ENCODE assay signal across 26 mouse cellular contexts in the genomic region with DNA sequence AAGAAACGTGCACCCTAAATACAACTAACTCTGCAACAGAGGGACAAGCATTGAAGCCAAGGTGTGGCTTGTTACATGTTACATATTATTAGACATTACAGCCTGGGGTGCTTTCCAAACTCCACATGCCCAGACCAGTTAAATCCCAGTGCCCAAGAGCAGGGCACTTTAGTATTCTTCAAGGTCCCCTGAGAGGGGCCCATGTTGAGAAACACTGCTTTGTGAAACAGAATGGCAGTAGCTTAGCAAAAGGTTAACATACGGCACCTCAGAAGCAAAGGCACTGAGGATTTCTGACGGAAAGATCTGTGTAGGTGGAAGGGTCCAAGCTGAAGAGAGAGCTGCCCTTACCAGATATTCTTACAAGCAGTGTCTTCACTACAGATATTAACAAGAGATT.
A peak's percentile ranks its signal among the peaks of the same experiment; 100 is the strongest.
DNase-seq lines count a peak whose midpoint lies in the region; ATAC-seq lines count a peak whose summit lies in the region.
"Had no signal": no experiment of that assay in that cellular context is flagged by ENCODE, and none has a peak within 500 bp of the region (broad histone marks: within the 10 kb centered on the region; RNA-seq: fewer than 3 reads in every experiment).

No protein-coding gene starts in this region.

- H3K9ac ChIP-seq in forebrain, embryonic 14.5 days (ENCODE audit: low read length): no peak overlapping the region
- H3K9ac ChIP-seq in forebrain, embryonic 11.5 days (ENCODE audit: low read length): no peak overlapping the region
- H3K9ac ChIP-seq: forebrain, embryonic 15.5 days; heart, embryonic 13.5 days; hindbrain, embryonic 14.5 days had no signal

- ATAC-seq in cerebellum, adult (ENCODE audit: insufficient number of reproducible peaks, low FRiP score, low TSS enrichment): no peak
- no peak for ATAC-seq in forebrain, embryonic 14.5 days
- no peak for ATAC-seq in forebrain, embryonic 11.5 days (replicated peaks; ENCODE audit: low FRiP score)
- ATAC-seq: forebrain, embryonic 15.5 days; hindbrain, postnatal 0 days; inflammation-experienced regulatory T-cells, adult 6 months; intestine, embryonic 16.5 days had no signal

- no peak overlapping the region for H3K4me3 ChIP-seq in forebrain, embryonic 14.5 days (ENCODE audit: low read depth, low read length)
- H3K4me3 ChIP-seq in forebrain, embryonic 11.5 days (ENCODE audit: low read depth, low read length): no peak overlapping the region
- H3K4me3 ChIP-seq: forebrain, embryonic 15.5 days; heart, adult 2 months; heart, embryonic 10.5 days; heart, embryonic 13.5 days had no signal

- peaks cover 14% of the 10 kb centered on the region for H3K4me1 ChIP-seq in forebrain, embryonic 14.5 days (ENCODE audit: control insufficient read depth, insufficient read depth, low read length)
- H3K4me1 ChIP-seq in forebrain, embryonic 11.5 days (replicated peaks; ENCODE audit: control insufficient read depth, insufficient read depth, low read length): no peaks in the 10 kb centered on the region
- H3K4me1 ChIP-seq: heart, embryonic 10.5 days; heart, embryonic 13.5 days had no signal

- peak overlapping the region; percentile 14; the same call in 1 of the 2 replicates for H3K27ac ChIP-seq in forebrain, embryonic 14.5 days (ENCODE audit: low read depth, low read length)
- no peak overlapping the region for H3K27ac ChIP-seq in forebrain, embryonic 11.5 days (ENCODE audit: low read depth, low read length)
- H3K27ac ChIP-seq: forebrain, embryonic 15.5 days; heart, adult 2 months; heart, embryonic 10.5 days; heart, embryonic 13.5 days; hindbrain, embryonic 14.5 days; hindbrain, postnatal 0 days had no signal

- H3K27me3 ChIP-seq in forebrain, embryonic 14.5 days (replicated peaks; ENCODE audit: control insufficient read depth, insufficient read depth, low read length): no peaks in the 10 kb centered on the region
- H3K27me3 ChIP-seq in forebrain, embryonic 11.5 days (ENCODE audit: control insufficient read depth, insufficient read depth, low read length): no peaks in the 10 kb centered on the region
- H3K27me3 ChIP-seq: forebrain, embryonic 15.5 days; heart, embryonic 13.5 days had no signal

- no peaks in the 10 kb centered on the region for H3K36me3 ChIP-seq in forebrain, embryonic 14.5 days (ENCODE audit: control insufficient read depth, insufficient read depth, low read length)
- H3K36me3 ChIP-seq in forebrain, embryonic 11.5 days (ENCODE audit: control insufficient read depth, insufficient read depth, low read length): no peaks in the 10 kb centered on the region
- H3K36me3 ChIP-seq: forebrain, embryonic 15.5 days; heart, embryonic 10.5 days; heart, embryonic 13.5 days had no signal

- peak; percentile 54 for DNase-seq in adrenal gland, postnatal 10 days
- no peak for DNase-seq in adrenal gland, postnatal 36 days
- DNase-seq in cerebellum, adult 9-11 months: peak; percentile 37
- no peak for DNase-seq in forebrain, embryonic 14.5 days (ENCODE audit: low spot score)
- no peak for DNase-seq in forebrain, embryonic 11.5 days (ENCODE audit: low spot score)
- no peak for DNase-seq in right cerebral cortex, postnatal 25 days
- DNase-seq in gastrocnemius, adult 18-20 months (ENCODE audit: low spot score): no peak
- DNase-seq: adrenal gland, postnatal 25 days; cerebellum, adult 11 months; cerebellum, adult 9-10 months; cerebellum, postnatal 36 days; gastrocnemius, postnatal 10 days; gastrocnemius, postnatal 36 days; heart, adult 2 months; heart, postnatal 14 days; heart, postnatal 4 days; kidney, adult 18-20 months; kidney, adult 9 months had no signal

- 30% methylated on average over 3 of the region's 3 CpGs for WGBS in forebrain, embryonic 14.5 days
- WGBS in forebrain, embryonic 11.5 days: 57% methylated on average over 3 of the region's 3 CpGs

- H3K9me3 ChIP-seq in forebrain, embryonic 14.5 days (replicated peaks; ENCODE audit: control insufficient read depth, low read length): no peaks in the 10 kb centered on the region
- H3K9me3 ChIP-seq in forebrain, embryonic 11.5 days (ENCODE audit: control insufficient read depth, low read length): no peaks in the 10 kb centered on the region
- H3K9me3 ChIP-seq: forebrain, embryonic 15.5 days; heart, embryonic 10.5 days; heart, embryonic 13.5 days had no signal

- no peak overlapping the region for H3K4me2 ChIP-seq in forebrain, embryonic 14.5 days (ENCODE audit: low read length)
- H3K4me2 ChIP-seq in forebrain, embryonic 11.5 days (ENCODE audit: low read depth, low read length, severe bottlenecking): no peak overlapping the region
- H3K4me2 ChIP-seq: forebrain, embryonic 15.5 days; heart, embryonic 13.5 days; hindbrain, embryonic 14.5 days had no signal

Comparison
In these comparisons a context has a peak if more than half of its experiments do, and no peak if none do; other contexts are left out.
1. DNase-seq: peak in adrenal gland, postnatal 10 days (single experiment) and cerebellum, adult 9-11 months (single experiment); none in adrenal gland, postnatal 36 days (0 of 2), forebrain, embryonic 14.5 days (single experiment), forebrain, embryonic 11.5 days (single experiment), right cerebral cortex, postnatal 25 days (single experiment) and gastrocnemius, adult 18-20 months (single experiment).